Mouse (Mus musculus): ENCODE data around the gene Cant1.

- TF ChIP-seq ZC3H11A (IDR thresholded peaks at IDR 0.05; ENCODE audit: borderline replicate concordance, low read depth, low read length) (no peak), MAFK (IDR thresholded peaks at IDR 0.05; ENCODE audit: insufficient read depth, low read depth, low read length) (no peak), HCFC1 (IDR thresholded peaks at IDR 0.05; ENCODE audit: borderline replicate concordance, insufficient read depth, low read length) (no peak), CHD2 (IDR thresholded peaks at IDR 0.05; ENCODE audit: low read depth, low read length) (no peak), ZNF384 (IDR thresholded peaks at IDR 0.05; ENCODE audit: low read depth, low read length) (no peak)
These were observed 24.9 kb downstream of the Cant1 start for GRCm38 (mm10) chr11:118393991-118394390.
